Mouse (Mus musculus) liver, embryonic 16.5 days (tissue): ENCODE data around the gene Hmga1. TPM values are rescaled to one million over a fixed set of nuclear protein-coding genes. Genes with fewer than 3 reads are reported as not detected.
A peak's percentile ranks its signal among the peaks of the same experiment; 100 is the strongest.

Experiments
- ATAC-seq: fragments of 200-750 bp; cut with Nextera tagmentation; 2 replicates; pipeline ENCODE4 v1.8.0; 2017; ENCODE audit warnings: low read depth, mild to moderate bottlenecking, moderate number of reproducible peaks, moderate library complexity
- H3K27ac ChIP-seq: fragments of 300-500 bp; sonication (generic); 2 replicates; pipeline ENCODE4 v1.5.1; 2014; ENCODE audit warnings: mild to moderate bottlenecking, low read length
- H3K27me3 ChIP-seq: fragments of 300-500 bp; sonication (generic); 2 replicates; pipeline ENCODE4 v1.6.1; 2014; ENCODE audit warnings: low read depth, low read length, mixed read lengths; ENCODE audit not compliant: control insufficient read depth, insufficient read depth
- H3K36me3 ChIP-seq: fragments of 300-500 bp; sonication (generic); 2 replicates; pipeline ENCODE4 v1.6.1; 2014; ENCODE audit warnings: mild to moderate bottlenecking; ENCODE audit not compliant: control insufficient read depth, insufficient read depth
- H3K4me1 ChIP-seq: fragments of 300-500 bp; sonication (generic); 2 replicates; pipeline ENCODE4 v1.6.1; 2014; ENCODE audit warnings: low read depth, low read length, mixed read lengths; ENCODE audit not compliant: control insufficient read depth
- H3K4me2 ChIP-seq: fragments of 300-500 bp; sonication (generic); 2 replicates; pipeline ENCODE4 v1.6.1; 2014; ENCODE audit warnings: low read depth, low read length, mixed read lengths
- H3K4me3 ChIP-seq: fragments of 300-500 bp; sonication (generic); 2 replicates; pipeline ENCODE4 v1.5.1; 2014; ENCODE audit warnings: low read depth, mild to moderate bottlenecking, low read length
- H3K9ac ChIP-seq: fragments of 300-500 bp; sonication (generic); 2 replicates; pipeline ENCODE4 v1.6.1; 2014; ENCODE audit warnings: low read depth, low read length
- H3K9me3 ChIP-seq: fragments of 300-500 bp; sonication (generic); replicated peaks from 2 replicates; pipeline ENCODE4 v1.6.1; 2016; ENCODE audit warnings: low read length; ENCODE audit not compliant: control insufficient read depth
- WGBS: fragments of 180-500 bp; shearing (Covaris S2); extraction: QIAGEN DNeasy Blood & Tissue Kit; methylation state at CpG from one replicate; pipeline ENCODE4 v1.1.7; 2014; ENCODE audit not compliant: insufficient replicate concordance; 5-methylcytosine and 5-hydroxymethylcytosine counted together
- polyA plus RNA-seq: library from polyadenylated mRNA; unstranded; fragments of >200 nt; fragmentation: Nextera tagmentation; extraction: Ambion mirVana; gene quantifications from 2 replicates; pipeline ENCODE4 v1.2.1, GENCODE M21; 2015

The Hmga1 gene
- 98.3 and 104 TPM in 2 replicates for polyA plus RNA-seq

- Histone ChIP-seq H3K27ac (peak within 1 kb of the TSS; percentile 92), H3K9ac (peak within 1 kb of the TSS; percentile 83), H3K4me3 (peak within 1 kb of the TSS; percentile 81), H3K36me3 (peaks cover under 1% of the 10 kb centered on the region; the same call in 1 of the 2 replicates), H3K27me3 (no peaks in the 10 kb centered on the region), H3K9me3 (no peaks in the 10 kb centered on the region), H3K4me2 (peak within 1 kb of the TSS; percentile 92), H3K4me1 (peaks cover 46% of the 10 kb centered on the region)
- peak; percentile 74 for ATAC-seq
- under 1% methylated on average over 79 of the region's 79 CpGs for WGBS
These were observed at the start of gene Hmga1 for GRCm38 (mm10) chr17:27556315-27557011. TSS of gene Hmga1 (plus strand) at chr17:27556497.

GRCm38 (mm10) chr17:27506871-27507590 lies 49.3 kb upstream of the Hmga1 start:
- 59% methylated on average over 7 of the region's 7 CpGs for WGBS
- Histone ChIP-seq H3K27ac (no peak overlapping the region), H3K4me3 (no peak overlapping the region), H3K9me3 (no peaks in the 10 kb centered on the region), H3K4me2 (no peak overlapping the region), H3K9ac (no peak overlapping the region), H3K4me1 (no peaks in the 10 kb centered on the region), H3K36me3 (no peaks in the 10 kb centered on the region), H3K27me3 (peaks cover 38% of the 10 kb centered on the region)
- ATAC-seq: no peak

GRCm38 (mm10) chr17:27507591-27507945 lies 48.7 kb upstream of the Hmga1 start:
- no peak overlapping the region for H3K4me3 ChIP-seq
- H3K27me3 ChIP-seq: peaks cover 38% of the 10 kb centered on the region
- H3K36me3 ChIP-seq: no peaks in the 10 kb centered on the region
- ATAC-seq: no peak
- WGBS: 67% methylated on average over 7 of the region's 7 CpGs
- H3K4me1 ChIP-seq: no peaks in the 10 kb centered on the region; the same call in 1 of the 2 replicates
- no peak overlapping the region for H3K4me2 ChIP-seq
- no peak overlapping the region for H3K27ac ChIP-seq
- H3K9ac ChIP-seq: no peak overlapping the region
- H3K9me3 ChIP-seq: no peaks in the 10 kb centered on the region

- WGBS: 48% methylated on average over 12 of the region's 12 CpGs
- no peak overlapping the region for H3K4me2 ChIP-seq
- H3K27me3 ChIP-seq: peaks cover 40% of the 10 kb centered on the region
- H3K9me3 ChIP-seq: no peaks in the 10 kb centered on the region
- no peak overlapping the region for H3K4me3 ChIP-seq
- H3K27ac ChIP-seq: no peak overlapping the region
- H3K36me3 ChIP-seq: no peaks in the 10 kb centered on the region
- H3K4me1 ChIP-seq: no peaks in the 10 kb centered on the region; the same call in 1 of the 2 replicates
- no peak overlapping the region for H3K9ac ChIP-seq
- ATAC-seq: no peak
These were observed 48.3 kb upstream of the Hmga1 start for GRCm38 (mm10) chr17:27508002-27508401.

- no peaks in the 10 kb centered on the region; the same call in 1 of the 2 replicates for H3K4me1 ChIP-seq
- no peaks in the 10 kb centered on the region for H3K9me3 ChIP-seq
- H3K27me3 ChIP-seq: peaks cover 45% of the 10 kb centered on the region
- ATAC-seq: no peak
- H3K36me3 ChIP-seq: no peaks in the 10 kb centered on the region
- H3K4me3 ChIP-seq: no peak overlapping the region
- no peak overlapping the region for H3K4me2 ChIP-seq
- no peak overlapping the region for H3K27ac ChIP-seq
- H3K9ac ChIP-seq: no peak overlapping the region
- 46% methylated on average over 5 of the region's 5 CpGs for WGBS
These were observed 47.8 kb upstream of the Hmga1 start for GRCm38 (mm10) chr17:27508513-27508912.

GRCm38 (mm10) chr17:27509056-27509455 lies 47.2 kb upstream of the Hmga1 start:
- 63% methylated on average over 5 of the region's 5 CpGs for WGBS
- Histone ChIP-seq H3K27ac (no peak overlapping the region), H3K4me3 (no peak overlapping the region), H3K9me3 (no peaks in the 10 kb centered on the region), H3K4me2 (no peak overlapping the region), H3K27me3 (peaks cover 51% of the 10 kb centered on the region), H3K9ac (no peak overlapping the region), H3K36me3 (no peaks in the 10 kb centered on the region), H3K4me1 (no peaks in the 10 kb centered on the region; the same call in 1 of the 2 replicates)
- no peak for ATAC-seq

GRCm38 (mm10) chr17:27510258-27511124 lies 45.8 kb upstream of the Hmga1 start:
- Histone ChIP-seq H3K4me3 (no peak overlapping the region), H3K9ac (no peak overlapping the region), H3K27ac (no peak overlapping the region), H3K4me1 (no peaks in the 10 kb centered on the region; the same call in 1 of the 2 replicates), H3K36me3 (no peaks in the 10 kb centered on the region), H3K9me3 (no peaks in the 10 kb centered on the region), H3K4me2 (no peak overlapping the region), H3K27me3 (peaks cover 65% of the 10 kb centered on the region)
- ATAC-seq: no peak
- 40% methylated on average over 9 of the region's 9 CpGs for WGBS

- H3K4me3 ChIP-seq: no peak overlapping the region
These were observed 45.1 kb upstream of the Hmga1 start for GRCm38 (mm10) chr17:27511125-27511735.

More at GRCm38 (mm10) chr17:27511125-27511735, 45.1 kb upstream of the Hmga1 start:
- no peaks in the 10 kb centered on the region for H3K36me3 ChIP-seq
- no peaks in the 10 kb centered on the region; the same call in 1 of the 2 replicates for H3K4me1 ChIP-seq
- no peak for ATAC-seq
- no peak overlapping the region for H3K4me2 ChIP-seq
- no peak overlapping the region for H3K27ac ChIP-seq
- H3K9ac ChIP-seq: no peak overlapping the region
- peaks cover 71% of the 10 kb centered on the region for H3K27me3 ChIP-seq
- no peaks in the 10 kb centered on the region for H3K9me3 ChIP-seq
- WGBS: 74% methylated on average over 7 of the region's 7 CpGs
